In genomic region chr9:88297871-88298658, GRCm38 (mm10) we compare ENCODE assay signal across 21 mouse cellular contexts. TPM values are rescaled to one million over a fixed set of nuclear protein-coding genes. Genes with fewer than 3 reads are reported as not detected.
DNase-seq lines count a peak whose midpoint lies in the region; ATAC-seq lines count a peak whose summit lies in the region.
"Had no signal": no experiment of that assay in that cellular context is flagged by ENCODE, and none has a peak within 500 bp of the region (broad histone marks: within the 10 kb centered on the region; RNA-seq: fewer than 3 reads in every experiment).

No protein-coding gene starts in this region.

- ATAC-seq in activated CD4-positive, CD25-positive, alpha-beta regulatory T cell, adult 4 months = peak; percentile 75
- ATAC-seq in neutrophil, adult 5-6 weeks (ENCODE audit: extremely low read depth, insufficient number of reproducible peaks, low FRiP score, poor library complexity, severe bottlenecking) = peak; percentile 46; the same call in 1 of the 2 replicates
- no peak for ATAC-seq in heart, embryonic 11.5 days (replicated peaks; ENCODE audit: insufficient number of reproducible peaks, low FRiP score, low TSS enrichment)
- no peak for ATAC-seq in forebrain, embryonic 16.5 days
- ATAC-seq: forebrain, postnatal 0 days; intestine, postnatal 0 days had no signal

- 79% methylated on average over 8 of the region's 8 CpGs for whole genome bisulfite sequencing in heart, embryonic 11.5 days (ENCODE audit: insufficient replicate concordance)
- WGBS in forebrain, embryonic 16.5 days = 83% methylated on average over 8 of the region's 8 CpGs

- no peak overlapping the region for H3K9ac ChIP-seq in heart, embryonic 11.5 days (ENCODE audit: low read depth, low read length)
- H3K9ac ChIP-seq in forebrain, embryonic 16.5 days (replicated peaks; ENCODE audit: low read depth, low read length) = no peak overlapping the region
- H3K9ac ChIP-seq: embryonic facial prominence, embryonic 12.5 days; forebrain, embryonic 12.5 days; forebrain, postnatal 0 days; heart, embryonic 12.5 days; hindbrain, embryonic 14.5 days had no signal

- H3K9me3 ChIP-seq in heart, embryonic 11.5 days (replicated peaks; ENCODE audit: control insufficient read depth, low read length) = no peaks in the 10 kb centered on the region
- no peaks in the 10 kb centered on the region for H3K9me3 ChIP-seq in forebrain, embryonic 16.5 days (ENCODE audit: control insufficient read depth, low read length)
- H3K9me3 ChIP-seq: embryonic facial prominence, embryonic 12.5 days; forebrain, embryonic 12.5 days; heart, embryonic 12.5 days; hindbrain, embryonic 10.5 days had no signal

- no peak overlapping the region for H3K4me2 ChIP-seq in heart, embryonic 11.5 days
- no peak overlapping the region for H3K4me2 ChIP-seq in forebrain, embryonic 16.5 days (ENCODE audit: low read length)
- H3K4me2 ChIP-seq: embryonic facial prominence, embryonic 12.5 days; forebrain, embryonic 12.5 days; heart, embryonic 12.5 days; hindbrain, embryonic 14.5 days had no signal

- H3K36me3 ChIP-seq in heart, embryonic 11.5 days (ENCODE audit: control insufficient read depth, insufficient read depth, low read length) = no peaks in the 10 kb centered on the region
- H3K36me3 ChIP-seq in forebrain, embryonic 16.5 days (ENCODE audit: control insufficient read depth, insufficient read depth) = no peaks in the 10 kb centered on the region
- H3K36me3 ChIP-seq: embryonic facial prominence, embryonic 12.5 days; forebrain, embryonic 12.5 days; heart, embryonic 12.5 days; hindbrain, embryonic 10.5 days had no signal

- peak; percentile 7 to 13 for DNase-seq in spleen, adult 18-20 months
- no peak for DNase-seq in spleen, postnatal 4 days (ENCODE audit: low spot score in 2 of 2)
- DNase-seq in CD4-positive, CD25-positive, alpha-beta regulatory T cell, adult 2 months (ENCODE audit: low read depth, low spot score) = peak; percentile 32
- no peak for DNase-seq in MN1 (ENCODE audit: low spot score)
- DNase-seq: adrenal gland, adult 8-10 months; adrenal gland, postnatal 36 days; cerebellum, adult 2 months; cerebellum, postnatal 14 days; forebrain, postnatal 0 days; gastrocnemius, postnatal 25 days; heart, adult 11 months had no signal

- no peak overlapping the region for H3K4me3 ChIP-seq in heart, embryonic 11.5 days (ENCODE audit: low read depth, low read length)
- no peak overlapping the region for H3K4me3 ChIP-seq in forebrain, embryonic 16.5 days (replicated peaks; ENCODE audit: low read length)
- H3K4me3 ChIP-seq: embryonic facial prominence, embryonic 12.5 days; forebrain, embryonic 12.5 days; heart, embryonic 12.5 days; hindbrain, embryonic 10.5 days had no signal

- no peaks in the 10 kb centered on the region for H3K4me1 ChIP-seq in heart, embryonic 11.5 days (ENCODE audit: control insufficient read depth, insufficient read depth, low read length)
- H3K4me1 ChIP-seq in forebrain, embryonic 16.5 days (replicated peaks; ENCODE audit: control insufficient read depth, insufficient read depth, low read length) = no peaks in the 10 kb centered on the region
- H3K4me1 ChIP-seq: embryonic facial prominence, embryonic 12.5 days; forebrain, embryonic 12.5 days; heart, embryonic 12.5 days; hindbrain, embryonic 10.5 days had no signal

- no peaks in the 10 kb centered on the region for H3K27me3 ChIP-seq in heart, embryonic 11.5 days (ENCODE audit: control insufficient read depth, insufficient read depth, low read length)
- H3K27me3 ChIP-seq in forebrain, embryonic 16.5 days (replicated peaks; ENCODE audit: control insufficient read depth, insufficient read depth, low read length) = no peaks in the 10 kb centered on the region
- H3K27me3 ChIP-seq: embryonic facial prominence, embryonic 12.5 days; forebrain, embryonic 12.5 days; heart, embryonic 12.5 days had no signal

- H3K27ac ChIP-seq in heart, embryonic 11.5 days (ENCODE audit: low read depth, low read length) = no peak overlapping the region
- no peak overlapping the region for H3K27ac ChIP-seq in forebrain, embryonic 16.5 days (ENCODE audit: low read length)
- H3K27ac ChIP-seq: embryonic facial prominence, embryonic 12.5 days; forebrain, embryonic 12.5 days; hindbrain, embryonic 10.5 days; hindbrain, embryonic 14.5 days had no signal

RNA-seq across cellular contexts. Expression of gene Nt5e, which starts 28.9 kb away (rescaled TPM):
- 100 to 1,000 TPM; 168 to 186 TPM for polyA plus RNA-seq in activated CD4-positive, CD25-positive, alpha-beta regulatory T cell, adult 4 months (2017; shearing (Covaris generic))
- total RNA-seq in neutrophil, adult 5-6 weeks (2017) = 9.9 and 14.9 TPM in 2 replicates
- polyA plus RNA-seq in heart, embryonic 11.5 days (2014; fragmentation: Nextera tagmentation; extraction: Ambion mirVana) = 2.8 and 3.0 TPM in 2 replicates
- polyA plus RNA-seq in forebrain, embryonic 16.5 days (2015; fragmentation: Nextera tagmentation; extraction: Ambion mirVana) = 0.71 and 1.1 TPM in 2 replicates

Comparison
In these comparisons a context has a peak if more than half of its experiments do, and no peak if none do; other contexts are left out.
1. DNase-seq: peak in spleen, adult 18-20 months (2 of 2) and CD4-positive, CD25-positive, alpha-beta regulatory T cell, adult 2 months (single experiment); none in spleen, postnatal 4 days (0 of 2) and MN1 (single experiment).
2. ATAC-seq: peak in activated CD4-positive, CD25-positive, alpha-beta regulatory T cell, adult 4 months (single experiment) and neutrophil, adult 5-6 weeks (single experiment); none in heart, embryonic 11.5 days (single experiment) and forebrain, embryonic 16.5 days (single experiment).
3. RNA of gene Nt5e, which starts 28.9 kb away (polyA plus RNA-seq): 168 to 186 TPM in activated CD4-positive, CD25-positive, alpha-beta regulatory T cell, adult 4 months; 2.8 to 3.0 TPM in heart, embryonic 11.5 days and 0.71 to 1.1 TPM in forebrain, embryonic 16.5 days; every median in the first group is over 10 times any median in the second.